Mouse (Mus musculus): ENCODE data around the gene 1700001P01Rik. TPM values are rescaled to one million over a fixed set of nuclear protein-coding genes. Genes with fewer than 3 reads are reported as not detected.

The 1700001P01Rik gene
- polyA plus RNA-seq, 1 experiment from 2014 or later = not detected

DNA sequence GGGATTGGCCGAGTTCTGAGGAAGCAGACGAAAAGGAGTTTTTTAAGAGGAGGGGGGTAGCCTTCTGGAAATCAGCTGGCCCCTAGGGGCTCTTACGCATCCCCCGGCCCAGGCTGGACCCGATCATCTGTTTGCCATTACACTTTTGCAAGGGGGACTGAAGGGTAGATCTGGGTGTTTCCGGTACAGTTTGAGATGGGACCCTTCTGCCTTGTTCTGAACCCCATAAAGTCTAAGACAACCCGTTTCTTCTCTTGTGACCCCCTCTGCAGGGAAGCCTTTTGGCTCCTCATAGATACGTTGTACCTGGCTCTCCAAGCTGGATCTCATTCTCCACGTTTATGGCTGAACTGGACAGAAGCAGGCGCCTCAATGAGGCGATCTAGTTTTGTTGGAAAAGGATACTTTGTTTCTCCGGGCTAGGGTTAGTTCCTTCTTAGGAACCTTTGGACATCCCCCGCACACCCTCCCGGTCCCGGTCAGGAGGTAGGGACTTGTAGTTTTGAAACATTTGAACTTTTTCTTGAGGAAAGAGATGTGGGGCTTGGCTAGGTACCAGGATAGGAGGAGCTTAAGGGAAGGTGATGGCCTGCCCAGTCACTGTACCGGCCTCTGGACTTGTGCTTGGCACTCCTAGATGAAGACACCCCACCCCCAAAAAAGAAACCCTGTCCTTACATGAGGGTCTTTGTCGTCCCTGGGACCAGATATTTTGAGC lies 25.1 kb upstream of the 1700001P01Rik start:
- Histone ChIP-seq H3K27me3 (ENCODE audit: control insufficient read depth, insufficient read depth, low read length) (no peaks in the 10 kb centered on the region), H3K4me1 (ENCODE audit: control insufficient read depth, insufficient read depth, low read length) (peaks cover 38% of the 10 kb centered on the region), H3K9ac (replicated peaks; ENCODE audit: low read length) (peak overlapping the region; percentile 96), H3K36me3 (ENCODE audit: control insufficient read depth, insufficient read depth, low read length) (no peaks in the 10 kb centered on the region), H3K27ac (replicated peaks; ENCODE audit: low read depth, low read length) (peak overlapping the region; percentile 96), H3K4me3 (replicated peaks; ENCODE audit: low read depth, low read length) (peak overlapping the region; percentile 90), H3K9me3 (ENCODE audit: control insufficient read depth, low read length) (no peaks in the 10 kb centered on the region), H3K4me2 (ENCODE audit: low read length) (peak overlapping the region; percentile 72)
- ATAC-seq (ENCODE audit: low FRiP score, low TSS enrichment) (no peak), DNase-seq (peak; percentile 46)
- 7% methylated on average over 17 of the region's 17 CpGs for WGBS

DNA sequence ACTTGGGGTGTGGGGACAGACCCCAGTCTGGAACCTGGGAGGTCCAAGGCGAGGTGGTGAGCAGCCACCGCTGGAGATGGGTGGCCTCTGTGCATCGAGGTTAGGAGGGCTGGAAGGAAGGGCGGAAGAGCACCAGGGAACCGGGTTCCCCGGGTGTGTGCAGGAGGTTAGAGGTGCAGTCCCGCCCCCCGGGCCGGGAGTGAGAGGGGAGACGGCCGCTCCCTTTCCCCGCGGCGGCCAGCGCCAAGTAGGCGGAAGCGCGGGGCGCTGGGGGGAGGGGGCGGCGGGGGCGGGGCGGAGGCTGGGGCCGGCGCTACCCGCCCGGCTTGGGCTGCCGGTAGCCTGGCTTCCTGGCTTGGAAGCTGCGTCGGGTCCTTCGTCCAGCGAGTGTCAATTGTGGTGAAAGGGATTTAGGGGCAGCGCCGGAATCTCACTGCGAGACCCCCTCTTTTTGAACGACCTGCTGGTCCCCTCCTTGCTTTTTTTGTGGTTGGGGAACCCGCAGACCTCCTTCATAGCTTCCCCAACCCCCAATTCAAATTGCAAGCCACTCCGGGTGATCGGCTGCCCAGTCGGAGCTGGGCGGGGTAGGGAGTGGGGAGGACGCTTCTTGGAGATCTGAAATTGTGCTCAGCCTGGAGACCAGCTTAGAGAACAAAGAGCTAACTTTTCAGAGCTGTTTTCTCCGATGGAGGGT lies 24.4 kb upstream of the 1700001P01Rik start:
- Histone ChIP-seq H3K4me1 (ENCODE audit: control insufficient read depth, insufficient read depth, low read length) (peaks cover 31% of the 10 kb centered on the region), H3K4me2 (ENCODE audit: low read length) (peak overlapping the region; percentile 72), H3K9ac (replicated peaks; ENCODE audit: low read length) (peak overlapping the region; percentile 96), H3K36me3 (ENCODE audit: control insufficient read depth, insufficient read depth, low read length) (no peaks in the 10 kb centered on the region), H3K4me3 (replicated peaks; ENCODE audit: low read depth, low read length) (peak overlapping the region; percentile 90), H3K9me3 (ENCODE audit: control insufficient read depth, low read length) (no peaks in the 10 kb centered on the region), H3K27me3 (ENCODE audit: control insufficient read depth, insufficient read depth, low read length) (no peaks in the 10 kb centered on the region), H3K27ac (replicated peaks; ENCODE audit: low read depth, low read length) (peak overlapping the region; percentile 96)
- WGBS = under 1% methylated on average over 39 of the region's 43 CpGs
- ATAC-seq (ENCODE audit: low FRiP score, low TSS enrichment) (peak; percentile 69), DNase-seq (peak; percentile 81)

DNA sequence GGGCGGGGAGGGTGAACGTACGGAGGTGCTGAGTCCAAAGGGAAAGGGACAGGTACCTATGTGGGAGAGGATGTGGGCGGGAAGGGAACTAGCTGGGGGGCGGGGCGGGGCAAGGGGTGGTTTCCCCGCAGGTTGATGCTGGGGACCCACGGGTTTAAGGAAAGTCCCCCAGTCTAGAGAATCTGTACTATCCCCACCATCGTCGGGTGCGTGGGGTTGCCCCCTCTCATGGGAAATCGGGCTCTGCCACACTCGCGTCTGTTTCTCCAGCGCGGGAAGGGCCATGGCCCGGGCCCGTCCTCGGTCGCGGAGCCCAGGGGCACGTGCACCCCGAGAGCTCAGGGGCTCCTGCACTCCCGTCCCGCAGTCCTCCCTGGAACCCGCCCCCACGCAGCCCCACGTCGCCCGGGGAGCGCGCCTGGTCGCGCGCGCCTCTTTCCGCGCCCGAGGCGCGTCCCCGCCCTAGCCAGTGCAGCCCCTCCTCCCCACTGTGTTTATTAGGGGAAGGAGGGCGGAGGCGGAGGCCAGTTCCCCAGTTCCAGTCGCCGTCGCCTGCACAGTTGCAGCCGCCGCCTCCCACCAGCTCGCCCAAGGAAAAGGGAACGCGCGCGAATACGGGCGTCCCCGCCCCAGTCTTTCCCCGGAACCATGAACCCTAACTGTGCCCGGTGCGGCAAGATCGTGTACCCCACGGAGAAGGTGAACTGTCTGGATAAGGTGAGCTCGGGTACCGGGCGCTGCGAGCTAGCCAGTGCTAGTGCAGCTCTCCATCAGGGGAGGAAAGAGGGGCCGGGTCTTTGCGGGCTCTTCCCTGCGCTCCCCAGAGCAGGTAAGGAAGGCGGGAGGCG lies 23.7 kb upstream of the 1700001P01Rik start:
- no peaks in the 10 kb centered on the region for H3K36me3 ChIP-seq (ENCODE audit: control insufficient read depth, insufficient read depth, low read length)
- ATAC-seq (ENCODE audit: low FRiP score, low TSS enrichment) (peak; percentile 84), DNase-seq (peak; percentile 94)
- H3K27ac ChIP-seq (replicated peaks; ENCODE audit: low read depth, low read length) = peak overlapping the region; percentile 96
- H3K27me3 ChIP-seq (ENCODE audit: control insufficient read depth, insufficient read depth, low read length) = no peaks in the 10 kb centered on the region
- H3K4me2 ChIP-seq (ENCODE audit: low read length) = peak overlapping the region; percentile 72
- WGBS = under 1% methylated on average over 71 of the region's 71 CpGs
- H3K4me1 ChIP-seq (ENCODE audit: control insufficient read depth, insufficient read depth, low read length) = peaks cover 23% of the 10 kb centered on the region
- H3K4me3 ChIP-seq (replicated peaks; ENCODE audit: low read depth, low read length) = peak overlapping the region; percentile 90
- H3K9me3 ChIP-seq (ENCODE audit: control insufficient read depth, low read length) = no peaks in the 10 kb centered on the region
- peak overlapping the region; percentile 96 for H3K9ac ChIP-seq (replicated peaks; ENCODE audit: low read length)

DNA sequence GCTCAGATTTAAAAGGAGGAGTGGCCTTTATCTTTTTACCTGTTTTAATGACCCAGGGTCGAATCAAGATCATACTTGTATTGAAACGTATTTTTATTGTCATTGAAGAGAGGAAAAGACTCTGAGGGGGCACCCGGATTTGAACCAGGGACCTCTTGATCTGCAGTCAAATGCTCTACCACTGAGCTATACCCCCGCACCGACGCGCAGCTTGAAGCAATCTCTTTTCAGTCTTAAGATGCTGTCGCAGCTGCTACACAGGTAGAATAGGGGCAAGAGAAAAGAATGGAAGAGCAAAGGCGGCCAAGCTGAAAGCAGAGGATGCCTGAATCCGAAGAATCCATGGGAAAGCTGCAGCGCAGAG lies 23.0 kb upstream of the 1700001P01Rik start, which contains the start of gene Lasp1:
Lasp1 (plus strand) TSS at position 219 of the 364 bp plus-strand sequence.
- no peaks in the 10 kb centered on the region for H3K9me3 ChIP-seq (ENCODE audit: control insufficient read depth, low read length)
- peak within 1 kb of the TSS; percentile 96 for H3K9ac ChIP-seq (replicated peaks; ENCODE audit: low read length)
- under 1% methylated on average over 11 of the region's 11 CpGs for WGBS
- ATAC-seq (ENCODE audit: low FRiP score, low TSS enrichment) (peak; percentile 72), DNase-seq (peak; percentile 93)
- H3K36me3 ChIP-seq (ENCODE audit: control insufficient read depth, insufficient read depth, low read length) = no peaks in the 10 kb centered on the region
- peak within 1 kb of the TSS; percentile 96 for H3K27ac ChIP-seq (replicated peaks; ENCODE audit: low read depth, low read length)
- peaks cover 19% of the 10 kb centered on the region for H3K4me1 ChIP-seq (ENCODE audit: control insufficient read depth, insufficient read depth, low read length)
- peak within 1 kb of the TSS; percentile 72 for H3K4me2 ChIP-seq (ENCODE audit: low read length)
- no peaks in the 10 kb centered on the region for H3K27me3 ChIP-seq (ENCODE audit: control insufficient read depth, insufficient read depth, low read length)
- H3K4me3 ChIP-seq (replicated peaks; ENCODE audit: low read depth, low read length) = peak within 1 kb of the TSS; percentile 90

DNA sequence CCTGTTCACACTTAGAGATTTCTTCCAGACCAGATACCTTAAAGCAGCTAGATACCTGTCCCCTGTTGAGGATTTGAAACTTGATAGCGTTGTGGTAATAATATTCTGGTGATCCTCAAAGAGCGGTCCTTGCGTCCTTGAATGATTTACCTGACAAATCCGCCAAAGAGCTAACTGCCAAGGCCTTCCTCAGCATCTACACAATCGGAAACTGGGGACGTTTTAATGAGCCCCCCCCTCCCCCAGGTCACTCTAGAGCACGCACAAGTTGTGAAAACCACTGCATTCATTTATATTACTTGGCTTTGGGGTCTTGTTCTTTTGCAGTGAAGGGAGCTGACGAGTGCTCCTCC lies 22.3 kb upstream of the 1700001P01Rik start:
- H3K27ac ChIP-seq (replicated peaks; ENCODE audit: low read depth, low read length) = 0 out of 2 replicates have a peak overlapping the region, but pooled peaks have one; percentile 26
- no peaks in the 10 kb centered on the region for H3K36me3 ChIP-seq (ENCODE audit: control insufficient read depth, insufficient read depth, low read length)
- WGBS = 31% methylated on average over 8 of the region's 8 CpGs
- H3K9me3 ChIP-seq (ENCODE audit: control insufficient read depth, low read length) = no peaks in the 10 kb centered on the region
- peak overlapping the region; percentile 90 for H3K4me3 ChIP-seq (replicated peaks; ENCODE audit: low read depth, low read length)
- peaks cover 18% of the 10 kb centered on the region for H3K4me1 ChIP-seq (ENCODE audit: control insufficient read depth, insufficient read depth, low read length)
- H3K4me2 ChIP-seq (ENCODE audit: low read length) = peak overlapping the region; percentile 72
- H3K27me3 ChIP-seq (ENCODE audit: control insufficient read depth, insufficient read depth, low read length) = no peaks in the 10 kb centered on the region
- DNase-seq = no peak
- no peak for ATAC-seq (ENCODE audit: low FRiP score, low TSS enrichment)
- no peak overlapping the region for H3K9ac ChIP-seq (replicated peaks; ENCODE audit: low read length)

DNA sequence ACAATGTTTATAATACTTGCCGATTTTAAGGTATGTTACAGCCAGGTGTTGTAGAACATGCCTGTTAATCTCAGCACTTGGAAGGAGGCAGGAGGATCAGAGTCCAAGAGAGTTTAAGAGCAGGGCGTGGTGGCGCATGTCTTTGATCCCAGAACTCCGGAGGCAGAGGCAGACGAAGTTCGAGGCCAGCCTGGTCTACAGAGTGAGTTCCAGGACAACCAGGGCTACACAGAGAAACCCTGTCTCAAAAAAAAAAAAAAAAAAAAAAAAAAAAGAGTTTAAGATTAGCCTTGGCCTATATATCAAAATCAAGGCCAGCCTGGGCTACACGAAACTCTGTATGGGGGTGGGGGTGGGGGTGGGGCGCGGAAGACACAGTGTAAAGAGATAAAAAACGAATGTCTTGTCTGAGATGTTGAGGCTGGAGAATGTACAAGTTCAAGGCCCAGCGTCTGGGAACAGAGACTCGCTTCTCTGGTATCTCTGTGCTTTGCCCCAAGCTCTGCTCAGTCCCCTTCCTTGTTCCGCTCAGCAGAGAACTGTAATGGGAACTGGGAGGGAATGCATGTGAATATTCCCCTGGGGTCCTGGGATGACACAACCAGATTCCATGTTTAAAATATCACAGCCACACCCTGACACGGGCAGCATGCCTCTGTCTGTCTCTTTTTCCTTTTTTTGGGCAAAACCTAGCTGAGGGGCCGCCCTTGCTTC lies 21.8 kb upstream of the 1700001P01Rik start:
- Histone ChIP-seq H3K4me2 (ENCODE audit: low read length) (peak overlapping the region; percentile 72; the same call in 1 of the 2 replicates), H3K27ac (replicated peaks; ENCODE audit: low read depth, low read length) (no peak overlapping the region)

DNA sequence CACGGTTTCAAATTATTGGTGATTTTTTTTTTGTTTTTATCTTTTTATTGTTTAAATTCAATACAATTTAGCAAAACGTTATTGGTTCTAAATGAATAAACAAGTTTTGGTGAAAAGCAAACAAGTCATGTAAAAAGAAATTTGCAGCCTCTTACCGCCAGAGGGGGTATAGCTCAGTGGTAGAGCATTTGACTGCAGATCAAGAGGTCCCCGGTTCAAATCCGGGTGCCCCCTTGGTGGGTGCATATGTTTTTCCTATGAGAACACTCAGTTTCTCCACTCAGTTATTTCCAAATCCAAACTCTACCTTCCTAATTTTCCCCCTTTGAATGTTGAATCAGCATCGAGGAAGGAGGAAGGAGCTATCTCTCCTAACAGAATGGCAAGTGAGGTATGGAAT lies 21.2 kb upstream of the 1700001P01Rik start:
- Histone ChIP-seq H3K36me3 (ENCODE audit: control insufficient read depth, insufficient read depth, low read length) (no peaks in the 10 kb centered on the region), H3K4me3 (replicated peaks; ENCODE audit: low read depth, low read length) (no peak overlapping the region), H3K9ac (replicated peaks; ENCODE audit: low read length) (no peak overlapping the region), H3K27ac (replicated peaks; ENCODE audit: low read depth, low read length) (no peak overlapping the region), H3K4me1 (ENCODE audit: control insufficient read depth, insufficient read depth, low read length) (peaks cover 9% of the 10 kb centered on the region), H3K9me3 (ENCODE audit: control insufficient read depth, low read length) (no peaks in the 10 kb centered on the region), H3K27me3 (ENCODE audit: control insufficient read depth, insufficient read depth, low read length) (no peaks in the 10 kb centered on the region), H3K4me2 (ENCODE audit: low read length) (no peak overlapping the region)
- DNase-seq (peak; percentile 78), ATAC-seq (ENCODE audit: low FRiP score, low TSS enrichment) (no peak)
- 5% methylated on average over 6 of the region's 6 CpGs for WGBS

More for the DNA sequence above, 21.8 kb upstream of the 1700001P01Rik start:
- 60% methylated on average over 15 of the region's 15 CpGs for WGBS
- DNase-seq (no peak), ATAC-seq (ENCODE audit: low FRiP score, low TSS enrichment) (no peak)
- H3K27me3 ChIP-seq (ENCODE audit: control insufficient read depth, insufficient read depth, low read length) = no peaks in the 10 kb centered on the region
- no peak overlapping the region for H3K4me3 ChIP-seq (replicated peaks; ENCODE audit: low read depth, low read length)
- no peaks in the 10 kb centered on the region for H3K9me3 ChIP-seq (ENCODE audit: control insufficient read depth, low read length)
- no peak overlapping the region for H3K9ac ChIP-seq (replicated peaks; ENCODE audit: low read length)
- no peaks in the 10 kb centered on the region for H3K36me3 ChIP-seq (ENCODE audit: control insufficient read depth, insufficient read depth, low read length)
- H3K4me1 ChIP-seq (ENCODE audit: control insufficient read depth, insufficient read depth, low read length) = peaks cover 15% of the 10 kb centered on the region

DNA sequence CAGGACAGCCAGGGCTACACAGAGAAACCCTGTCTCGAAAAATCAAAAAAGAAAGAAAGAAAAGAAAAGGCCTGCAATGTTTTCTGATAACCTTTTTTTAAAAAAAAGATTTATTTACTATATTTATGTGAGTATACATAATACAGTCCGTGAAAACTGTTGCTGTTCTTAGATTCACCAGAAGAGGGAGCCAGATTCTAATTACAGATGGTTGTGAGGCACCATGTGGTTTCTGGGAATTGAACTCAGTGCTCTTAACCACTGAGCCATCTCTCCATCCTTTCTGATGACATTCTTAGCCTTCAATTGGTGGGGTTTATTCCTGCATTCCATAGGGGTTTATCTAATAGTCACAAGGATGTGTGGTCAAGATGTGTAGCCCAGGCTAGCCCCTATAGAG lies 17.4 kb upstream of the 1700001P01Rik start:
- Histone ChIP-seq H3K27me3 (ENCODE audit: control insufficient read depth, insufficient read depth, low read length) (no peaks in the 10 kb centered on the region), H3K4me2 (ENCODE audit: low read length) (no peak overlapping the region), H3K9me3 (ENCODE audit: control insufficient read depth, low read length) (no peaks in the 10 kb centered on the region), H3K36me3 (ENCODE audit: control insufficient read depth, insufficient read depth, low read length) (no peaks in the 10 kb centered on the region), H3K27ac (replicated peaks; ENCODE audit: low read depth, low read length) (no peak overlapping the region), H3K9ac (replicated peaks; ENCODE audit: low read length) (no peak overlapping the region), H3K4me1 (ENCODE audit: control insufficient read depth, insufficient read depth, low read length) (no peaks in the 10 kb centered on the region), H3K4me3 (replicated peaks; ENCODE audit: low read depth, low read length) (no peak overlapping the region)
- DNase-seq = peak; percentile 83
- WGBS = 6% methylated on average over 2 of the region's 2 CpGs
- no peak for ATAC-seq (ENCODE audit: low FRiP score, low TSS enrichment)

Measured in midbrain, embryonic 14.5 days (tissue).